Mouse (Mus musculus) gastrocnemius, adult 2 months (tissue): ENCODE results near the gene Rgl2. TPM values are rescaled to one million over a fixed set of nuclear protein-coding genes. Genes with fewer than 3 reads are reported as not detected.
A peak's percentile ranks its signal among the peaks of the same experiment; 100 is the strongest.
"Not testable (repeated sequence)": the region's sequence is repeated elsewhere in the genome, so short reads cannot be mapped to it uniquely, and the experiment has no call there.

ENCODE experiments used
- DNase-seq: peaks from one replicate; pipeline ENCODE4 v3.0.0; 2022
- H3K27ac ChIP-seq: fragments of 200-600 bp; 2 replicates; pipeline ENCODE4 v1.8.1; 2022; ENCODE audit warnings: mild to moderate bottlenecking
- H3K4me3 ChIP-seq: fragments of 200-600 bp; 2 replicates; pipeline ENCODE4 v1.8.1; 2022; ENCODE audit warnings: mild to moderate bottlenecking, moderate library complexity
- CTCF ChIP-seq: fragments of 200-600 bp; IDR thresholded peaks from 2 replicates; pipeline ENCODE4 v1.8.1; 2022; ENCODE audit warnings: antibody characterized with exemption, mild to moderate bottlenecking, moderate library complexity
- intact Hi-C: fragments of 180-260 bp; cut with DNase I; formaldehyde crosslinking; loops from one replicate; pipeline ENCODE4 v1.15.1; 2025
- total RNA-seq, 2 experiments: library from RNA; stranded (reverse); gene quantifications; 2 replicates each; pipeline ENCODE4 v1.2.3; 2021

Gene Rgl2
- total RNA-seq, 2 experiments from 2014 or later: 31.4 to 34.0 TPM

DNA sequence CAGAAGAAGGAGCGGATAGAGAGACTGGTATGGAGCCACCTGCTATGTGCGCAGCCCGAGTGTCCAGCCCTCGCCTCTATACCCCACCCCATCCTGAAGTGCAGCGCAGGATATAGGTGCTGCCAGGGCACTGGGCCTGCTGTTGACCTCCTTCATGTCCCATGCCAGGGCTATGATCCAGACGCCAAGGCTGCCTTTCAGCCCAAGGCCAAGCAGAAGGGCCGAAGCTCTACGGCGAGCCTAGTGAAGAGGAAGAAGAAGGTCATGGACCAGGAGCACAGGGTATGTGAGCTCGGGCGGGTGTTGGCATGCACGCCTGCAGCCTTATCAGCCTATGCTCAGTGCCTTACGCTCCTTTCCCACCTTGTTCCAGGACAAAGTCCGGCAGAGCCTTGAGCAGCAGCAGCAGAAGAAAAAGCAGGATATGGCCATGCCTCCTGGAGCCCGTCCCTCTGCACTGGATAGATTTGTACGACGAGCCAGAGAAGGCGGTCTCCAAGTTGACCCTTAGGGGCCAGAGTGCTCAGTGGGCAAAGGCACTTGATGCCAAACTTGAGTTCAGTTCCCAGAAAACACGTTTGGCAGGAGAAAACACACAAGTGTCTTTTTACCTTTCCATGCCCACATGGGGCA, 19.7 kb downstream of the Rgl2 start:
- DNase-seq: no peak
- H3K27ac ChIP-seq: no peak overlapping the region
- intact Hi-C loops: no loop called here
- H3K4me3 ChIP-seq: no peak overlapping the region
- TF ChIP-seq CTCF: no peak

DNA sequence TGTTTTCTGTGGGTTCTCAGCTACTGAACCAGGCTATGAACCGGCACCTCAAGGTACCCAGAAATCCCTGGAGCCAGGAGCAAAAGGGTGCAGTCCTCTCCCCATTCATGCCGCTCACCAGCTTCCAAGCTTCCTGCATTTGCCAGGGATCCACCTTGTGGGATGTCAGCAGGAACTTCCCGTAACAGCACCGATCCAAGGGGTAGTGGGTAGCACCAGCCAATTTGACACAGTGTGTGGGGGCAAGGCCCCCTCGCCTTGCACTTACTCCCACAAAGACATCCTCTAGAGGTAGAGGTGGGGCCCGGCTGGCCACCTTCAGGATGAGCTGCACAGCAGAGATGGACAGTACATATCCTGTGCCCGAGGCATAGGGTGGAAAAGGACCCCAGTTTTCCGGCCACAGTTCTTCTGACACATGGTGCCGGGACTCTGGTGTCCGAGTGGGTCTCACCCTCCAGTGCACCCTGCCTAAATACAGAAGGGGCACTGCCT, 20.8 kb downstream of the Rgl2 start:
- peak; percentile 21 for DNase-seq
- Histone ChIP-seq H3K27ac (peak overlapping the region; percentile 85), H3K4me3 (peak overlapping the region; percentile 73)
- intact Hi-C loops: no loop called here
- TF ChIP-seq CTCF: no peak

DNA sequence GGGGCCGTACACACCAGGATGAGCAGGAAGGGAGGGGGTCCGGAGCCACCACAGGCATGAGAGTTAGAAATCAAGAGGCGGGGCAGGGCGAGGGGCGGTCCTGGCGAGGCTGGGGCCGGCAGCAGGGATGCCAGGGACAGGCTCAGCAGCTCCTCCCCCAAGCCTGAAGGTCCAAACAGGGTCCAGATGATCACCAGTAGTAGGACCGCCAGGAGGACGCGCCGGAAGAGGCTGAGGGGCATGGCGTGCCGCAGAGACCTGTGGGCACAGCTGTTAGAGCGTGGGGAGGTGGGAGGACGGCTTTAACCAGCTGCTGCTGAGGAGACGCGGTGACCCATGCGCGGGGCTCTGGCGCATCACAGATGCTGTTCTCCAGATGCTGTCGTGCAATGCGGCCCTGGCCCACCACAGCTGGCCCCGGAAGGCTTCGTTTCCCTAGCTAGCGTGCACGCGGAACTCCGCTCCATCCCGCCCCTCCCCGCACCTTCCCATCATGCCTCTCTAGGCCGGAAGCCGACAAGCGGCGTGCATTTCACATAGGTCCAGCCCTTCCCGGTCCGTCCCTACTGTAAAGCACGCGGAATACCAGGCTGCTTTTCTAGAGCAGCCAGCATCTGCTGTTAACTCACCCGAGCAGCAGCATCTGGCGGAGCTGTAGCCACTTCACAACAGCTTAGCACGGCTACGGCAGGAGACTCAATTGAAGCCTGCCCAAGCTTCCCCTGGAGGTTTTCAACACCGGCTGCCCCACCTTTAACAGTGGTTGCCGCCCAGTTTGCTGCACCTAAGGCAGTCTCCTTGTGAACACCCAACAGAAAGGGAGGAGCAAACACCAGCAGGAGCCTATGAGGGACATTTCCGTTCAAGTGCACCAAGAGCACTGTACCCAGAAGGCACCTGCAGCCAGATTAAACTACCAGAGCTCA, 21.9 kb downstream of the Rgl2 start, which contains the start of gene B3galt4:
B3galt4 (minus strand) TSS at position 468 of the 926 bp plus-strand sequence.
- no peak for TF ChIP-seq CTCF
- peak within 1 kb of the TSS; percentile 85 for H3K27ac ChIP-seq
- intact Hi-C loops: no loop called here
- DNase-seq: peak; percentile 83
- H3K4me3 ChIP-seq: peak within 1 kb of the TSS; percentile 73

DNA sequence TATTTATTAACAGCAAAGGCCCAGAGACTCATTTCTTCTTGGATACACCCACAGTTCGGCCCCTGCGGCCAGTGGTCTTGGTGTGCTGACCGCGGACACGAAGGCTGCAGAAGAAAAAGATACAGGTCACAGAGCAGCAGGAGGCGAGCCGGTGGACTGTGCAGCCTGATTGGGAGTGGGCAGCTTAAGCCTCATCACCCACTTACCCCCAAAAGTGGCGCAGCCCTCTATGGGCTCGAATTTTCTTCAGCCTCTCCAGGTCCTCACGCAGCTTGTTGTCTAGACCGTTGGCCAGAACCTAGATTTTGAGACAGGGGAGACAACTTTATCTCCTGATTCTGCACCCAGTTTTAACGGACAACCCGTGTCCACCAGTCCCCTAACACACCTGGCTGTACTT, 22.7 kb downstream of the Rgl2 start:
- peak overlapping the region; percentile 73 for H3K4me3 ChIP-seq
- DNase-seq, H3K27ac ChIP-seq, intact Hi-C loops: not testable (repeated sequence)

DNA sequence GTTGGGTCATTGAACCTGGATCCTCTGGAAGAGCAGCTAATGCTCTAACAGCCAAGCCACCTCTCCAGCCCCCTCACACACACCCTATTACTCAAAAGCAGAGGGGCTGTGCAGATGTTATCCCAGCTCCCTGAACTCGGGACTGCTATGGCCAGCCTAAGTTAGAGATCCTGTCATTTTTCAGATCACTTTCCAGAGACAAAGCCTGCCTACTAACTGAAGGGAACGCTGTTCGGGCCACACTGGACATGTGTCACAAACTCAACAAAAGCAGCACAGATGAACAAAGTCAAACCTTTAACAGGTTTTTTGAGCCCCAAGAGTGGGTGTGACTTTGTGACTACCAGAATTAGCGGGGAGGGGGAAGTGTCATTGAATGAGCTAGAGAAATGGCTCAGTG, 23.5 kb downstream of the Rgl2 start:
- no peak for TF ChIP-seq CTCF
- intact Hi-C loops: no loop called here
- Histone ChIP-seq H3K4me3 (no peak overlapping the region), H3K27ac (no peak overlapping the region)
- DNase-seq: no peak

DNA sequence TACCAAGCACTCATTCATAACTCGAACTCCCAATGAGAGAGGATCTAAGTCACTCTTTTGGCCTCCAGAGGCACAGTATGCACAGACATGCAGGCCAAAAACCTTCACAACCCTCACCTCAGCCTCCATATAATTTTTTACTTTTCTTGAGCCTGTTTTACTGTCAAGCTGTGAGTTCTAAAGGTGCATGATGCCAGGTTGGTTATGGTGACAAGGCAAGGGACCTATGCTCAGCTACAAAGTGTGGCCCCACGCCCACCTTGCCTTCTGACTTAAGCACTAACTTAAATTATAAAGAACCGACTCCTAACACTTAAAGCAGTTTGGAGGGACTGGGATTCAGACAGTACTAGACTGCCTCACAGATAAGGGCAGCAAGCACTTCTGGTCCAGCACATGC, 24.0 kb downstream of the Rgl2 start:
- Histone ChIP-seq H3K27ac (no peak overlapping the region), H3K4me3 (no peak overlapping the region)
- intact Hi-C loops: no loop called here
- DNase-seq: no peak
- no peak for TF ChIP-seq CTCF

DNA sequence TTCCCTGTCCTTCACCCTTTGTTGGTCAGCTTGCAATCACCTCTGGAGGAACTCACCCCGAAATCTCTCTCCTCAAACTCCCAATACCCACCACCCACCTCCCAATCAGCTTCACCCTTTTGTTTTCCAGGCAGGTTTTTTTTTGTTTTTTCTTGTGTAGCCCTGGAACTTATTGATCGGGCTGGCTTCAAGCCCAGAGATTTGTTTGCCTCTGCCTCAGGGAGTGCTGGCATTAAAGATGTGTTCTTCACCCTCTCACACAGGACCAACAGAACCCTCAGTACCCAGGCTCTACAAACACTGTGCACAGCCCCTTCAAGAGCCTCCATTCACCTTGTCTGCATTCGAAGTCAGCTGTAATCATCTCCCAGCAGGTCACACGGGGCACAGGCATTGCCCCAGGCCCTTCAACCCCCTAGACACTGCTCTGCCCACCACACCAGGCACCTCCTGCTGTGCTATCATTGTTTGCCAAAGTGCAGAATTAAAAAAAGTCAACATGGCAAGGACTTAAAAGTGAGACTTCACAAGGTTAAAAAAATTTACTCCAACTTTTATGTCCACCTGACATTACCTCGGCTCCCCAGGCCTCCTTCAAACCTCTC, 24.7 kb downstream of the Rgl2 start:
- TF ChIP-seq CTCF: no peak
- no peak for DNase-seq
- Histone ChIP-seq H3K27ac (peak overlapping the region; percentile 98), H3K4me3 (peak overlapping the region; percentile 92)
- intact Hi-C loops: loop anchor here (2.0 kb wide), 1 partner anchor 13 kb away; the partner anchor contains the start of genes Pfdn6 and Wdr46

DNA sequence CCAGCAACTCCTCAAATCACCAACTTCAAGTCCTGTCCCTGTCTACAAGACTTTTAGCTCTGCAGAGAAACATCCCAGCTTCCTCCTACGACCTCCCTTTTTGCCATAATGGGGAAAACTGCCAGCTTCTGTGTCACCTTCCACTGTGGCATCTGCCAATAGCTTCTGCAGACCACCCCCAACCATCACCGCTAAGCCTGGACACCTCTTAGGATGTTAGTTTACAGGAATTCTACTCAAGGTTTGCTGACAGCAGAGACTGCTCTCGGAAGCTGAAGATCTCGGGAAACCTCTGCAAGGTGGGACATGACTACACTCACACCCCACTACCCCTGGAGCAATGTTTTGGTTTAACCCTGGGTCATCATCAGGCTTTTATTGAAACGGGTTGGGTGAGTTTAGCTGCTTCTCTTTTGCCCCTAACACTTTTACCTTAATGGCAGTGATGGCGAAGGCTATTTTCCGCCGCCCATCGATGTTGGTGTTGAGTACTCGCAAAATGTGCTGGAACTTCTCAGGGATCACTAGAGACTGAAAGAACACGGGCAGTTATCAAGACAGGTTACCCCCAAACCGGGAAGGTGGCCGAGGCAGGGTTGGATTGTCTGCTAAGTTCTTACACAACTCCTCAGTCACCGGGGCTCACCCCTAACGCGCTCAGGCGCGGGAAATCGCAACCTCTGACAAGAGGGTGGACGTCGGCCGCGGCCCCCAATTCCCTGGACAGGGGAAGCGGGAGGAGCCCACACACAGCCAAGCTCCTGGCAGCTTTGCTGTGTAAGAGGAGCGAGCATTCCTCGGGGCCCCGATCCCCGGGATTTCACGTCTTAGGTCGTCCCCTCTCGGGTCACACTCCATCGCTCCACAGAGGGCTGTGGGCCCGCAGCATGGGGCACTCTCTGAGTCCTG, 25.6 kb downstream of the Rgl2 start:
- DNase-seq: peak; percentile 66
- Histone ChIP-seq H3K4me3 (peak overlapping the region; percentile 92), H3K27ac (peak overlapping the region; percentile 98)
- TF ChIP-seq CTCF: no peak
- intact Hi-C loops: loop anchor here (2.0 to 5.0 kb wide), 2 partner anchors 14 to 67 kb away; partner anchors contain the start of genes Pfdn6, Ring1 and Wdr46

DNA sequence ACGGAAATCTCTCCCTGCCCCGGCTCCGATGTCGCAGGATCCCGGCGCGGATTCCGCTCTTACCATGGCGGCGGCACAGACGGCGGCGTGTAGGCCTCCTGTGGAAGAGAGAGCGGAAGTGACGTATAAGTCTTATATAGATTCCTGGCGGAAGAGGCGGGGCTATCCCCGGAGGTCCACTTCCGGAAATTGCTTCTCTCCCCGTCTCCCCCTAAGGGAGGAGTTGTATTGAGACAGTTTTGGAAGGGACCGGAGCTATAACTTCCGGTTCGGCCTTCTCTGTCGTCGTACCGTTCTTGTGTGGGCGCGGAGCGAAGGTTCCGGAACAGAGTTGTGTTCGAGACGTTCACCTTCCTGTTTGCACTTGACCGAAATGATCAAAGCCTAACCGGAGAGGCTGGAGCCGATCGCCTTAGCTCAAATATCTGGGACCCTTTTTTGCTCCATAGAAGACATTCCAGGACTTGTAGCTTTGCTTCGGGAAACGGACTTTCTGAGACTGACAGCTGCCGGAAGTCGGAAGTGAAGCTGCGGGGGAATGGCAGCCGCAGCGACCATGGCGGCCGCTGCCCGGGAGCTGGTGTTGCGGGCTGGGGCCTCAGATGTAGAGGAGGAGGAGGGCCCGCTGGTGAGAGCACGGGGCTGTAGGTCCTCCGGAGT, 26.3 kb downstream of the Rgl2 start, which contains the start of the genes Vps52 and Rps18:
Vps52 (plus strand) TSS at position 258 of the 660 bp plus-strand sequence.
Rps18 (minus strand) TSS at position 447 of the 660 bp plus-strand sequence.
- peak; percentile 92 for DNase-seq
- intact Hi-C loops: loop anchor here (2.0 to 5.0 kb wide), 2 partner anchors 15 to 67 kb away; partner anchors contain the start of genes Pfdn6, Ring1 and Wdr46
- no peak for TF ChIP-seq CTCF
- peak within 1 kb of the TSS; percentile 92 for H3K4me3 ChIP-seq
- H3K27ac ChIP-seq: peak within 1 kb of the TSS; percentile 98

DNA sequence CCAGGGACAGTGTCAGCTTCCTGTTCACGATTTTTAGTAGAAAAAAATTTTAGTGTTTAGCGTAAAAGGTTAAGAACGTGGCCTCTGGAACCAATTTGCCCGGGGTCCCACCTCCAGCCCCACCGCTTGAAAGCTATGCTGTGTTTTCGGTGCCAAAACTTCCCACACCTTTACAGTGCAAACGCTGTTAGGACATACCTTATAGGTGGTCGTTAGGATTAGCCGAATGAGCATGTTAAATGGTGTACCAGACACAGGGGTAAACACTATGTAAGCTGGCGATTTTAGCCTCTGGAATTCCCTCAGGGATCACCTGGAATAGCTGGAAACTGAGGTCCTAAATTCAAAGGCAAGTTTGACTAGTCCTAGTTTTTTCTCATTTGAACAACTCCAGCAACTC, 27.0 kb downstream of the Rgl2 start:
- Histone ChIP-seq H3K27ac (peak overlapping the region; percentile 98), H3K4me3 (peak overlapping the region; percentile 92)
- no peak for DNase-seq
- TF ChIP-seq CTCF: no peak
- intact Hi-C loops: loop anchor here (5.0 kb wide), 1 partner anchor 66 kb away; the partner anchor contains the start of gene Ring1

DNA sequence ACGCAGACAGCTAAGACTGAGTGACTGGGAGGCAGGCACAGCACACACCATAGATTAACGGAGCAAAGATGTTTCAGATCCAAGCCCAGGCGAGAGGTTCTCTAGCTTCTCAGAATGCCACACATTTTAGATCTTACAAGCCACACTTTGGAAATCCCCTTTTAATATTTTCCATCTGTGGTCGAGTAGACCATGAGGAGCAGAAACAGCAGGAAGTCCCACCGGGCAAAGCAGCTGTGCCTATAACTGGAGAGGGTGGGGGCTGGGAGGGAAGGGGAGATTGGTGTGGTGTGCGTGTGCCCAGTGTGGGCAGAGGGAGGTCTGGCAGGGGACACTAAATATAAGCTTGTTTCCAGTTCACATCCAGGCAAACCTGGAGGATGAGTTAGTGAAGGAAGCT, 28.1 kb downstream of the Rgl2 start:
- Histone ChIP-seq H3K27ac (no peak overlapping the region), H3K4me3 (no peak overlapping the region)
- no peak for DNase-seq
- intact Hi-C loops: loop anchor here (5.0 kb wide), 1 partner anchor 65 kb away; the partner anchor contains the start of gene Ring1
- TF ChIP-seq CTCF: no peak
